Mouse (Mus musculus) cerebellum, adult 9-10 months (tissue): ENCODE measurements around the gene Fam104a.

Experiments used
- DNase-seq: peaks from one replicate; pipeline ENCODE4 v3.0.0; 2022

Gene Fam104a

GRCm38 (mm10) chr11:113683957-113684706 is at the start of gene Fam104a, which contains the start of gene D11Wsu47e:
Gene Fam104a (minus strand): TSS chr11:113684155.
Gene D11Wsu47e (plus strand): TSS chr11:113684412.
- peak; percentile 95 for DNase-seq

- no peak for DNase-seq
Measured at GRCm38 (mm10) chr11:113731945-113732612, 48.1 kb upstream of the Fam104a start.

- no peak for DNase-seq
Measured at GRCm38 (mm10) chr11:113730879-113731278, 46.9 kb upstream of the Fam104a start.

- DNase-seq: no peak
Measured at GRCm38 (mm10) chr11:113729917-113730316, 46.0 kb upstream of the Fam104a start.

- DNase-seq: no peak
Measured at GRCm38 (mm10) chr11:113729239-113729638, 45.3 kb upstream of the Fam104a start.

GRCm38 (mm10) chr11:113727992-113728391 is 44.0 kb upstream of the Fam104a start:
- DNase-seq: no peak

GRCm38 (mm10) chr11:113726994-113727888 is 43.3 kb upstream of the Fam104a start:
- no peak for DNase-seq

- no peak for DNase-seq
Measured at GRCm38 (mm10) chr11:113725235-113726048, 41.5 kb upstream of the Fam104a start.

- no peak for DNase-seq
Measured at GRCm38 (mm10) chr11:113722405-113723090, 38.6 kb upstream of the Fam104a start.

- no peak for DNase-seq
Measured at GRCm38 (mm10) chr11:113717767-113718424, 33.9 kb upstream of the Fam104a start.

- DNase-seq: no peak
Measured at GRCm38 (mm10) chr11:113716132-113716531, 32.2 kb upstream of the Fam104a start.

- DNase-seq: no peak
Measured at GRCm38 (mm10) chr11:113715078-113715674, 31.2 kb upstream of the Fam104a start.

- DNase-seq: no peak
Measured at GRCm38 (mm10) chr11:113711061-113711460, 27.1 kb upstream of the Fam104a start.

GRCm38 (mm10) chr11:113710257-113710777 is 26.4 kb upstream of the Fam104a start:
- DNase-seq: no peak

- no peak for DNase-seq
Measured at GRCm38 (mm10) chr11:113709731-113710256, 25.8 kb upstream of the Fam104a start, which contains the start of gene Cpsf4l. Gene Cpsf4l (minus strand): TSS chr11:113710017.

- no peak for DNase-seq
Measured at GRCm38 (mm10) chr11:113709272-113709671, 25.3 kb upstream of the Fam104a start.

GRCm38 (mm10) chr11:113708629-113709213 is 24.8 kb upstream of the Fam104a start:
- no peak for DNase-seq

- no peak for DNase-seq
Measured at GRCm38 (mm10) chr11:113705966-113706652, 22.2 kb upstream of the Fam104a start.

- DNase-seq: peak; percentile 81
Measured at GRCm38 (mm10) chr11:113703758-113704157, 19.8 kb upstream of the Fam104a start.
